Mouse (Mus musculus): ENCODE measurements around the gene Dbi. TPM values are rescaled to one million over a fixed set of nuclear protein-coding genes. Genes with fewer than 3 reads are reported as not detected.
"Not testable (repeated sequence)": the region's sequence is repeated elsewhere in the genome, so short reads cannot be mapped to it uniquely, and the experiment has no call there.

The Dbi gene
- polyA plus RNA-seq, 1 experiment from 2014 or later = 1,422 TPM

- Histone ChIP-seq H3K9ac (no peak overlapping the region), H3K4me1 (replicated peaks) (no peaks in the 10 kb centered on the region), H3K27me3 (replicated peaks) (no peaks in the 10 kb centered on the region), H3K27ac (no peak overlapping the region), H3K36me3 (no peaks in the 10 kb centered on the region), H3K4me2 (replicated peaks) (no peak overlapping the region), H3K9me3 (no peaks in the 10 kb centered on the region), H3K4me3 (replicated peaks) (no peak overlapping the region)
- WGBS = 67% methylated on average over 3 of the region's 3 CpGs
- no peak for ATAC-seq
Measured at GRCm38 (mm10) chr1:120094920-120095319, 26.0 kb downstream of the Dbi start.

GRCm38 (mm10) chr1:120093482-120094134, 27.3 kb downstream of the Dbi start:
- H3K9ac ChIP-seq; H3K4me3 ChIP-seq (replicated peaks); ATAC-seq; H3K4me1 ChIP-seq (replicated peaks); H3K36me3 ChIP-seq; H3K9me3 ChIP-seq; H3K4me2 ChIP-seq (replicated peaks); H3K27me3 ChIP-seq (replicated peaks); H3K27ac ChIP-seq: not testable (repeated sequence)
- WGBS = 64% methylated on average over 13 of the region's 14 CpGs

- Histone ChIP-seq H3K27me3 (replicated peaks) (no peaks in the 10 kb centered on the region), H3K9ac (no peak overlapping the region), H3K27ac (peak overlapping the region; percentile 79), H3K36me3 (no peaks in the 10 kb centered on the region), H3K4me2 (replicated peaks) (no peak overlapping the region), H3K4me1 (replicated peaks) (no peaks in the 10 kb centered on the region), H3K4me3 (replicated peaks) (no peak overlapping the region), H3K9me3 (no peaks in the 10 kb centered on the region)
- peak; percentile 91 for ATAC-seq
- WGBS = 55% methylated on average over 8 of the region's 8 CpGs
Measured at GRCm38 (mm10) chr1:120090880-120091570, 29.9 kb downstream of the Dbi start.

- no peaks in the 10 kb centered on the region for H3K9me3 ChIP-seq
- no peak for ATAC-seq
- H3K4me3 ChIP-seq (replicated peaks) = no peak overlapping the region
- no peak overlapping the region for H3K27ac ChIP-seq
- H3K4me1 ChIP-seq (replicated peaks) = 0 out of 2 replicates have a peak, but pooled peaks cover 4% of the 10 kb centered on the region
- H3K4me2 ChIP-seq (replicated peaks) = no peak overlapping the region
- no peaks in the 10 kb centered on the region for H3K27me3 ChIP-seq (replicated peaks)
- WGBS = 28% methylated on average over 5 of the region's 5 CpGs
- no peaks in the 10 kb centered on the region for H3K36me3 ChIP-seq
- no peak overlapping the region for H3K9ac ChIP-seq
Measured at GRCm38 (mm10) chr1:120089180-120089579, 31.7 kb downstream of the Dbi start.

GRCm38 (mm10) chr1:120086644-120087043, 34.2 kb downstream of the Dbi start:
- WGBS = 59% methylated on average over 13 of the region's 13 CpGs
- H3K27ac ChIP-seq = no peak overlapping the region
- no peak overlapping the region for H3K4me3 ChIP-seq (replicated peaks)
- no peak overlapping the region for H3K4me2 ChIP-seq (replicated peaks)
- H3K4me1 ChIP-seq (replicated peaks) = 0 out of 2 replicates have a peak, but pooled peaks cover 8% of the 10 kb centered on the region
- H3K27me3 ChIP-seq (replicated peaks) = no peaks in the 10 kb centered on the region
- no peak for ATAC-seq
- H3K9ac ChIP-seq = no peak overlapping the region
- H3K9me3 ChIP-seq = no peaks in the 10 kb centered on the region
- H3K36me3 ChIP-seq = no peaks in the 10 kb centered on the region

GRCm38 (mm10) chr1:120085696-120086095, 35.2 kb downstream of the Dbi start:
- Histone ChIP-seq H3K4me1 (replicated peaks) (0 out of 2 replicates have a peak, but pooled peaks cover 8% of the 10 kb centered on the region), H3K4me2 (replicated peaks) (no peak overlapping the region), H3K36me3 (no peaks in the 10 kb centered on the region), H3K27ac (0 out of 2 replicates have a peak overlapping the region, but pooled peaks have one; percentile 17), H3K27me3 (replicated peaks) (no peaks in the 10 kb centered on the region), H3K4me3 (replicated peaks) (no peak overlapping the region), H3K9ac (no peak overlapping the region), H3K9me3 (no peaks in the 10 kb centered on the region)
- WGBS = 54% methylated on average over 3 of the region's 3 CpGs
- peak; percentile 18; the same call in 1 of the 2 replicates for ATAC-seq

- Histone ChIP-seq H3K4me2 (replicated peaks) (peak overlapping the region; percentile 45), H3K27me3 (replicated peaks) (no peaks in the 10 kb centered on the region), H3K4me3 (replicated peaks) (no peak overlapping the region), H3K9me3 (no peaks in the 10 kb centered on the region), H3K4me1 (replicated peaks) (0 out of 2 replicates have a peak, but pooled peaks cover 8% of the 10 kb centered on the region), H3K9ac (no peak overlapping the region), H3K36me3 (no peaks in the 10 kb centered on the region), H3K27ac (peak overlapping the region; percentile 83)
- ATAC-seq = peak; percentile 77
- WGBS = 28% methylated on average over 5 of the region's 5 CpGs
Measured at GRCm38 (mm10) chr1:120083921-120084517, 36.9 kb downstream of the Dbi start.

- Histone ChIP-seq H3K36me3 (no peaks in the 10 kb centered on the region), H3K4me2 (replicated peaks) (peak overlapping the region; percentile 45), H3K4me3 (replicated peaks) (no peak overlapping the region), H3K9me3 (no peaks in the 10 kb centered on the region), H3K9ac (no peak overlapping the region), H3K4me1 (replicated peaks) (0 out of 2 replicates have a peak, but pooled peaks cover 8% of the 10 kb centered on the region), H3K27me3 (replicated peaks) (no peaks in the 10 kb centered on the region), H3K27ac (peak overlapping the region; percentile 83)
- peak; percentile 87 for ATAC-seq
- WGBS = 10% methylated on average over 7 of the region's 7 CpGs
Measured at GRCm38 (mm10) chr1:120082957-120083585, 37.8 kb downstream of the Dbi start.

GRCm38 (mm10) chr1:120080632-120081031, 40.2 kb downstream of the Dbi start:
- Histone ChIP-seq H3K36me3 (no peaks in the 10 kb centered on the region), H3K27ac (no peak overlapping the region), H3K4me2 (replicated peaks) (no peak overlapping the region), H3K9ac (no peak overlapping the region), H3K4me3 (replicated peaks) (no peak overlapping the region), H3K27me3 (replicated peaks) (no peaks in the 10 kb centered on the region), H3K4me1 (replicated peaks) (0 out of 2 replicates have a peak, but pooled peaks cover 8% of the 10 kb centered on the region), H3K9me3 (no peaks in the 10 kb centered on the region)
- no peak for ATAC-seq
- 88% methylated on average over 1 of the region's 1 CpGs for WGBS

GRCm38 (mm10) chr1:120077746-120078410, 43.0 kb downstream of the Dbi start:
- peaks cover 15% of the 10 kb centered on the region for H3K4me1 ChIP-seq (replicated peaks)
- 31% methylated on average over 9 of the region's 9 CpGs for WGBS

GRCm38 (mm10) chr1:120075507-120075906, 45.4 kb downstream of the Dbi start:
- Histone ChIP-seq H3K4me1 (replicated peaks) (peaks cover 20% of the 10 kb centered on the region), H3K9ac (no peak overlapping the region), H3K4me3 (replicated peaks) (no peak overlapping the region), H3K27me3 (replicated peaks) (no peaks in the 10 kb centered on the region), H3K36me3 (no peaks in the 10 kb centered on the region), H3K4me2 (replicated peaks) (no peak overlapping the region), H3K27ac (no peak overlapping the region), H3K9me3 (no peaks in the 10 kb centered on the region)
- 66% methylated on average over 5 of the region's 5 CpGs for WGBS
- ATAC-seq = no peak

More at GRCm38 (mm10) chr1:120077746-120078410, 43.0 kb downstream of the Dbi start:
- H3K9me3 ChIP-seq = no peaks in the 10 kb centered on the region
- H3K27ac ChIP-seq = no peak overlapping the region
- no peaks in the 10 kb centered on the region for H3K27me3 ChIP-seq (replicated peaks)
- no peak for ATAC-seq
- H3K9ac ChIP-seq = no peak overlapping the region
- no peak overlapping the region for H3K4me2 ChIP-seq (replicated peaks)
- no peaks in the 10 kb centered on the region for H3K36me3 ChIP-seq
- H3K4me3 ChIP-seq (replicated peaks) = no peak overlapping the region

- WGBS = 71% methylated on average over 4 of the region's 4 CpGs
- H3K9ac ChIP-seq = no peak overlapping the region
- peaks cover 24% of the 10 kb centered on the region for H3K4me1 ChIP-seq (replicated peaks)
- H3K9me3 ChIP-seq = no peaks in the 10 kb centered on the region
- no peak overlapping the region for H3K4me2 ChIP-seq (replicated peaks)
- H3K27me3 ChIP-seq (replicated peaks) = no peaks in the 10 kb centered on the region
- no peak for ATAC-seq
- H3K36me3 ChIP-seq = no peaks in the 10 kb centered on the region
- H3K27ac ChIP-seq = no peak overlapping the region
- no peak overlapping the region for H3K4me3 ChIP-seq (replicated peaks)
Measured at GRCm38 (mm10) chr1:120074931-120075330, 45.9 kb downstream of the Dbi start.

All from intestine, embryonic 15.5 days (tissue).